Mouse (Mus musculus) heart, embryonic 13.5 days (tissue): ENCODE measurements around the gene Foxk2. TPM values are rescaled to one million over a fixed set of nuclear protein-coding genes. Genes with fewer than 3 reads are reported as not detected.
A peak's percentile ranks its signal among the peaks of the same experiment; 100 is the strongest.

Source experiments
- ATAC-seq: fragments of 200-750 bp; cut with Nextera tagmentation; 2 replicates; pipeline ENCODE4 v1.8.0; 2017; ENCODE audit warnings: moderate TSS enrichment; ENCODE audit not compliant: insufficient number of reproducible peaks, low FRiP score, low TSS enrichment; ENCODE audit errors: extremely low read depth
- H3K27ac ChIP-seq: fragments of 300-500 bp; sonication (generic); replicated peaks from 2 replicates; pipeline ENCODE4 v1.5.1; 2015; ENCODE audit warnings: moderate library complexity, mild to moderate bottlenecking, inconsistent platforms
- H3K27me3 ChIP-seq: fragments of 300-500 bp; sonication (generic); replicated peaks from 2 replicates; pipeline ENCODE4 v1.6.1; 2015; ENCODE audit warnings: mild to moderate bottlenecking, inconsistent platforms
- H3K36me3 ChIP-seq: fragments of 300-500 bp; sonication (generic); 2 replicates; pipeline ENCODE4 v1.6.1; 2015; ENCODE audit warnings: mild to moderate bottlenecking, inconsistent platforms
- H3K4me1 ChIP-seq: fragments of 300-500 bp; sonication (generic); 2 replicates; pipeline ENCODE4 v1.6.1; 2015; ENCODE audit warnings: inconsistent platforms
- H3K4me2 ChIP-seq: fragments of 300-500 bp; sonication (generic); 2 replicates; pipeline ENCODE4 v1.6.1; 2015; ENCODE audit warnings: inconsistent platforms, mild to moderate bottlenecking, moderate library complexity
- H3K4me3 ChIP-seq: fragments of 300-500 bp; sonication (generic); 2 replicates; pipeline ENCODE4 v1.5.1; 2015; ENCODE audit warnings: moderate library complexity, mild to moderate bottlenecking, inconsistent platforms
- H3K9ac ChIP-seq: fragments of 300-500 bp; sonication (generic); 2 replicates; pipeline ENCODE4 v1.6.1; 2015; ENCODE audit warnings: inconsistent platforms, mild to moderate bottlenecking, moderate library complexity
- H3K9me3 ChIP-seq: fragments of 300-500 bp; sonication (generic); 2 replicates; pipeline ENCODE4 v1.6.1; 2016; ENCODE audit warnings: inconsistent platforms
- WGBS: fragments of 180-500 bp; shearing (Covaris S2); methylation state at CpG from one replicate; pipeline ENCODE4 v1.1.7; 2015; ENCODE audit warnings: mixed read lengths; 5-methylcytosine and 5-hydroxymethylcytosine counted together
- polyA plus RNA-seq: library from polyadenylated mRNA; unstranded; fragments of >200 nt; fragmentation: Nextera tagmentation; extraction: Ambion mirVana; gene quantifications from 2 replicates; pipeline ENCODE4 v1.2.1, GENCODE M21; 2015

The Foxk2 gene
- polyA plus RNA-seq, 1 experiment from 2014 or later, result 5.1 TPM

GRCm38 (mm10) chr11:121235475-121236238 lies 24.1 kb upstream of the Foxk2 start:
- peak overlapping the region; percentile 88 for H3K4me3 ChIP-seq
- no peak overlapping the region for H3K9ac ChIP-seq
- no peaks in the 10 kb centered on the region for H3K9me3 ChIP-seq
- H3K27me3 ChIP-seq, result no peaks in the 10 kb centered on the region
- H3K36me3 ChIP-seq, result peaks cover 12% of the 10 kb centered on the region; the same call in 1 of the 2 replicates
- 26% methylated on average over 9 of the region's 9 CpGs for WGBS
- no peak for ATAC-seq
- peak overlapping the region; percentile 99 for H3K27ac ChIP-seq
- H3K4me1 ChIP-seq, result peaks cover 49% of the 10 kb centered on the region
- H3K4me2 ChIP-seq, result peak overlapping the region; percentile 74

GRCm38 (mm10) chr11:121236564-121237344 lies 23.0 kb upstream of the Foxk2 start, which contains the start of gene Narf:
Narf (plus strand) TSS chr11:121237253.
- Histone ChIP-seq H3K9ac (peak within 1 kb of the TSS; percentile 91), H3K4me1 (peaks cover 44% of the 10 kb centered on the region), H3K36me3 (peaks cover 23% of the 10 kb centered on the region), H3K27ac (peak within 1 kb of the TSS; percentile 99), H3K27me3 (no peaks in the 10 kb centered on the region), H3K4me3 (peak within 1 kb of the TSS; percentile 88), H3K9me3 (no peaks in the 10 kb centered on the region), H3K4me2 (peak within 1 kb of the TSS; percentile 74)
- ATAC-seq, result peak; percentile 99
- under 1% methylated on average over 50 of the region's 50 CpGs for WGBS

- H3K27ac ChIP-seq, result peak overlapping the region; percentile 99
- 4% methylated on average over 28 of the region's 28 CpGs for WGBS
- peak overlapping the region; percentile 88 for H3K4me3 ChIP-seq
- peak overlapping the region; percentile 91 for H3K9ac ChIP-seq
- peak overlapping the region; percentile 74 for H3K4me2 ChIP-seq
- peak; percentile 15; the same call in 1 of the 2 replicates for ATAC-seq
- no peaks in the 10 kb centered on the region for H3K9me3 ChIP-seq
- H3K27me3 ChIP-seq, result no peaks in the 10 kb centered on the region
- H3K36me3 ChIP-seq, result peaks cover 31% of the 10 kb centered on the region
- peaks cover 39% of the 10 kb centered on the region for H3K4me1 ChIP-seq
These were observed 22.3 kb upstream of the Foxk2 start for GRCm38 (mm10) chr11:121237345-121238128.

- Histone ChIP-seq H3K36me3 (peaks cover 51% of the 10 kb centered on the region), H3K27me3 (no peaks in the 10 kb centered on the region), H3K4me1 (peaks cover 33% of the 10 kb centered on the region), H3K9ac (peak overlapping the region; percentile 41; the same call in 1 of the 2 replicates), H3K4me3 (peak overlapping the region; percentile 88), H3K4me2 (peak overlapping the region; percentile 74), H3K9me3 (no peaks in the 10 kb centered on the region), H3K27ac (peak overlapping the region; percentile 34)
- no peak for ATAC-seq
- 54% methylated on average over 2 of the region's 2 CpGs for whole genome bisulfite sequencing
These were observed 20.1 kb upstream of the Foxk2 start for GRCm38 (mm10) chr11:121239669-121240068.

GRCm38 (mm10) chr11:121250196-121250595 lies 9.6 kb upstream of the Foxk2 start:
- H3K4me2 ChIP-seq, result no peak overlapping the region
- peaks cover 98% of the 10 kb centered on the region for H3K36me3 ChIP-seq
- H3K9me3 ChIP-seq, result no peaks in the 10 kb centered on the region
- no peaks in the 10 kb centered on the region for H3K27me3 ChIP-seq
- H3K4me3 ChIP-seq, result no peak overlapping the region
- H3K4me1 ChIP-seq, result no peaks in the 10 kb centered on the region
- H3K9ac ChIP-seq, result no peak overlapping the region
- no peak overlapping the region for H3K27ac ChIP-seq
- 85% methylated on average over 8 of the region's 8 CpGs for WGBS
- ATAC-seq, result no peak

GRCm38 (mm10) chr11:121260211-121260906 lies 569 bp downstream of the Foxk2 start:
- peak overlapping the region; percentile 80 for H3K27ac ChIP-seq
- WGBS, result 1% methylated on average over 46 of the region's 60 CpGs
- peaks cover 26% of the 10 kb centered on the region for H3K4me1 ChIP-seq
- H3K27me3 ChIP-seq, result no peaks in the 10 kb centered on the region
- peaks cover 46% of the 10 kb centered on the region for H3K36me3 ChIP-seq
- ATAC-seq, result peak; percentile 33
- H3K9me3 ChIP-seq, result no peaks in the 10 kb centered on the region
- H3K9ac ChIP-seq, result peak overlapping the region; percentile 99
- H3K4me3 ChIP-seq, result peak overlapping the region; percentile 99
- peak overlapping the region; percentile 97 for H3K4me2 ChIP-seq

- Histone ChIP-seq H3K4me2 (peak overlapping the region; percentile 97), H3K36me3 (peaks cover 46% of the 10 kb centered on the region), H3K9ac (peak overlapping the region; percentile 99), H3K9me3 (no peaks in the 10 kb centered on the region), H3K27me3 (no peaks in the 10 kb centered on the region), H3K4me1 (peaks cover 26% of the 10 kb centered on the region), H3K4me3 (peak overlapping the region; percentile 99), H3K27ac (no peak overlapping the region)
- ATAC-seq, result no peak
- WGBS, result 42% methylated on average over 2 of the region's 2 CpGs
These were observed 1.3 kb downstream of the Foxk2 start for GRCm38 (mm10) chr11:121261074-121261473.

GRCm38 (mm10) chr11:121277516-121277915 lies 17.7 kb downstream of the Foxk2 start:
- ATAC-seq, result no peak
- no peak overlapping the region for H3K4me2 ChIP-seq
- H3K36me3 ChIP-seq, result peaks cover 27% of the 10 kb centered on the region
- H3K9me3 ChIP-seq, result no peaks in the 10 kb centered on the region
- H3K27me3 ChIP-seq, result no peaks in the 10 kb centered on the region
- H3K4me1 ChIP-seq, result peaks cover 27% of the 10 kb centered on the region
- no peak overlapping the region for H3K4me3 ChIP-seq
- no peak overlapping the region for H3K27ac ChIP-seq
- WGBS, result 77% methylated on average over 8 of the region's 8 CpGs
- no peak overlapping the region for H3K9ac ChIP-seq

GRCm38 (mm10) chr11:121278011-121278410 lies 18.2 kb downstream of the Foxk2 start:
- Histone ChIP-seq H3K9me3 (no peaks in the 10 kb centered on the region), H3K4me3 (no peak overlapping the region), H3K9ac (no peak overlapping the region), H3K27ac (no peak overlapping the region), H3K27me3 (no peaks in the 10 kb centered on the region), H3K4me2 (no peak overlapping the region), H3K36me3 (peaks cover 24% of the 10 kb centered on the region), H3K4me1 (peaks cover 32% of the 10 kb centered on the region)
- ATAC-seq, result no peak
- 93% methylated on average over 3 of the region's 3 CpGs for WGBS

GRCm38 (mm10) chr11:121282911-121283310 lies 23.1 kb downstream of the Foxk2 start:
- Histone ChIP-seq H3K9me3 (no peaks in the 10 kb centered on the region), H3K27me3 (no peaks in the 10 kb centered on the region), H3K27ac (peak overlapping the region; percentile 66), H3K9ac (peak overlapping the region; percentile 5), H3K4me2 (peak overlapping the region; percentile 41), H3K36me3 (peaks cover 30% of the 10 kb centered on the region), H3K4me3 (peak overlapping the region; percentile 0; the same call in 1 of the 2 replicates), H3K4me1 (peaks cover 44% of the 10 kb centered on the region)
- 19% methylated on average over 6 of the region's 6 CpGs for WGBS
- ATAC-seq, result no peak
